Mouse (Mus musculus) urinary bladder, postnatal 10 days (tissue): ENCODE measurements at regions not wholly inside any gene's neighbourhood (a gene's known extent, or its start where the extent isn't known, plus 50 kb on each side); places are given as distances from the start of the nearest gene placed in this dataset.

ENCODE experiments used
- DNase-seq: peaks from one replicate; pipeline ENCODE4 v3.0.0; 2022; ENCODE audit warnings: low spot score

GRCm38 (mm10) chr7:136377259-136377658, 517.2 kb upstream of the Mgmt start:
- DNase-seq, result no peak

GRCm38 (mm10) chr7:136377742-136378141, 516.7 kb upstream of the Mgmt start:
- no peak for DNase-seq

- no peak for DNase-seq
Measured at GRCm38 (mm10) chr7:136378321-136378720, 516.1 kb upstream of the Mgmt start.

- no peak for DNase-seq
Measured at GRCm38 (mm10) chr7:136379319-136379718, 515.1 kb upstream of the Mgmt start.

- no peak for DNase-seq
Measured at GRCm38 (mm10) chr7:136379741-136380140, 514.7 kb upstream of the Mgmt start.

GRCm38 (mm10) chr7:136383296-136383695, 511.1 kb upstream of the Mgmt start:
- DNase-seq, result no peak

- DNase-seq, result no peak
Measured at GRCm38 (mm10) chr7:136387736-136388135, 506.7 kb upstream of the Mgmt start.

GRCm38 (mm10) chr7:136390066-136390465, 504.3 kb upstream of the Mgmt start:
- no peak for DNase-seq

- DNase-seq, result no peak
Measured at GRCm38 (mm10) chr7:136393454-136393853, 501.0 kb upstream of the Mgmt start.

- DNase-seq, result no peak
Measured at GRCm38 (mm10) chr7:136395838-136396237, 498.6 kb upstream of the Mgmt start.

GRCm38 (mm10) chr7:136397101-136397500, 497.3 kb upstream of the Mgmt start:
- no peak for DNase-seq

- no peak for DNase-seq
Measured at GRCm38 (mm10) chr7:136402688-136403597, 491.5 kb upstream of the Mgmt start.

GRCm38 (mm10) chr7:136405391-136405790, 489.0 kb upstream of the Mgmt start:
- DNase-seq, result no peak

- no peak for DNase-seq
Measured at GRCm38 (mm10) chr7:136406258-136407100, 487.9 kb upstream of the Mgmt start.

GRCm38 (mm10) chr7:136414808-136415207, 479.6 kb upstream of the Mgmt start:
- no peak for DNase-seq

- no peak for DNase-seq
Measured at GRCm38 (mm10) chr7:136417327-136417726, 477.1 kb upstream of the Mgmt start.

- DNase-seq, result no peak
Measured at GRCm38 (mm10) chr7:136423846-136424531, 470.4 kb upstream of the Mgmt start.

- DNase-seq, result no peak
Measured at GRCm38 (mm10) chr7:136427164-136427563, 467.2 kb upstream of the Mgmt start.

GRCm38 (mm10) chr7:136430085-136431011, 464.1 kb upstream of the Mgmt start:
- DNase-seq, result no peak

- DNase-seq, result no peak
Measured at GRCm38 (mm10) chr7:136433699-136434098, 460.7 kb upstream of the Mgmt start.

GRCm38 (mm10) chr7:136434510-136434909, 459.9 kb upstream of the Mgmt start:
- no peak for DNase-seq
